Mouse (Mus musculus): Measurements from ENCODE around the gene Trmt44. TPM values are rescaled to one million over a fixed set of nuclear protein-coding genes. Genes with fewer than 3 reads are reported as not detected.

Gene Trmt44
- polyA plus RNA-seq (2014; fragmentation: Illumina TruSeq; extraction: RNeasy Lipid Tissue Mini Kit (QIAGEN cat#74804); ENCODE audit: low replicate concordance): 1.9 TPM

GRCm38 (mm10) chr5:35574653-35575599, at the start of gene Trmt44:
Gene Trmt44 (minus strand): TSS chr5:35575070.

GRCm38 (mm10) chr5:35582445-35583220, 7.8 kb upstream of the Trmt44 start, which contains the start of gene Acox3:
Gene Acox3 (plus strand): TSS chr5:35583040.

GRCm38 (mm10) chr5:35525469-35526123, 49.3 kb downstream of the Trmt44 start, which contains the start of gene Cpz:
Gene Cpz (minus strand): TSS chr5:35525698.

Other genes with a start within 250 kb of the Trmt44 start
- not detected for gene Hmx1, start 186.0 kb downstream of the Trmt44 start, polyA plus RNA-seq (2014; fragmentation: Illumina TruSeq; extraction: RNeasy Lipid Tissue Mini Kit (QIAGEN cat#74804); ENCODE audit: low replicate concordance)
- gene Cpz, start 49.4 kb downstream of the Trmt44 start, polyA plus RNA-seq (2014; fragmentation: Illumina TruSeq; extraction: RNeasy Lipid Tissue Mini Kit (QIAGEN cat#74804); ENCODE audit: low replicate concordance): not detected
- gene Acox3, start 8.0 kb upstream of the Trmt44 start, polyA plus RNA-seq (2014; fragmentation: Illumina TruSeq; extraction: RNeasy Lipid Tissue Mini Kit (QIAGEN cat#74804); ENCODE audit: low replicate concordance): 14.1 TPM
- gene Htra3, start 104.7 kb upstream of the Trmt44 start, polyA plus RNA-seq (2014; fragmentation: Illumina TruSeq; extraction: RNeasy Lipid Tissue Mini Kit (QIAGEN cat#74804); ENCODE audit: low replicate concordance): 0.19 TPM
- 0.11 TPM for gene Sh3tc1, start 164.9 kb upstream of the Trmt44 start, polyA plus RNA-seq (2014; fragmentation: Illumina TruSeq; extraction: RNeasy Lipid Tissue Mini Kit (QIAGEN cat#74804); ENCODE audit: low replicate concordance)
- not detected for gene Ablim2, start 182.8 kb upstream of the Trmt44 start, polyA plus RNA-seq (2014; fragmentation: Illumina TruSeq; extraction: RNeasy Lipid Tissue Mini Kit (QIAGEN cat#74804); ENCODE audit: low replicate concordance)